Mouse (Mus musculus) cerebellum, adult 11 months (tissue): ENCODE measurements around the gene Vwc2l.

ENCODE experiments used
- DNase-seq: peaks from one replicate; pipeline ENCODE4 v3.0.0; 2022

Gene Vwc2l

DNA sequence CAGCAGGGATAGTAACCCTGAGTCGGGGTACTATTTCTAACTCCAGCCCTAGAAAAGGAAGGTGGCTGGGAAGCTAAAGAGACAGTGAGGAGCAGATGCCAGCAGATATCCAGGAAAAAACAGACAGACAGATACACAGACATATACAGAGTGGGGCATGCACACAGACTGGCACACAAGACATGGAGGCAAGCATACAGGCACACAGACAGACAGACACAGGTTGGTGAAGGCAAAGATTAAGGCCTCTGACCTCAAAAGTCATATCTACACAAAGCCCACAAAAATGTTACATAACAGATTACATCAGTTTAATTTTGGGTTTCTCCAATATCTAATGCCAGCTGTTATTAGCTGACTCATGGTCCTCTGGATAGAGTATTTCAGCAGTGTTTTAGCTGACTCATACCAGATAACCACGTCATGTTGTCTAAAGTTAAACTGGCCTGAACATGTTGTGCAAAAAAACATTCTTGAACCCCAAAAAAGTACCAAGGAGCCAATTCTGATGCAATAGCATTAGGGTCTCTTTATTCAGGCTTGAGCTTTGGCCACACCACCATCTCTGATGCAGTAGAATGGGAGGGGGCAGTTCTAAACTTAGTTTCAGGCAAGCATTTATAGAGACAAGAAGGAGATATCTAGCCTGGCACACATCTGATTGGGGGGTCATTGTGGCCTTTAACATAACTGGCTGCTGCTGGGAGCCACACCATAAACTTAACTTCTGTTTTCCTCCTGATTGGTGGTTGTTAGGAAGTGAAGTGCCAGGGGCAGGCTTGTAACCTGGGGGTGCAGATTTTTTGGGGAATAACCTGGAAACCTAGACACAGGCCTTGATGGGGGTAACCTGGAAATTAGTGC is 192.9 kb downstream of the Vwc2l start:
- no peak for DNase-seq

DNA sequence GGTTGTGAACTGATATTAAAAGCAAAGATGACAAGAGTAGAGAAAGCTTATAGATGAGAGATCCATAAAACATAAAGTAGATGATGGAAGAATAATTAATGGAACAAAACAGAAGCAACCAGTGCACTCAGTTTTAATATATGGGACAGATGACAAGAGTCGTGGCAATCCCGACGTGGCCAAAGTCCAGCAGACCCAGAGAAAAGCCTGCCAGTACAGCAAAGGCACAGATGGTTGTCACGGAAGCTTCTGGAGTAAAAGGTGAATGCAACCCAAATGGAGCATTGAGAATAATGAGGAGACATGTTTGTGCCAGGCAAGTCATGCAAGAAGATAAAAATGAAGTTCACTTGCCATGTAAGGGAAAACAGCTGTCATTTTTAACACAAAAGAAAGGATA is 207.5 kb downstream of the Vwc2l start:
- DNase-seq: no peak
